Mouse (Mus musculus): Measurements from ENCODE around the gene Slc26a8.

- TF ChIP-seq CTCF (IDR thresholded peaks at IDR 0.05; ENCODE audit: low read depth) = no peak
- no peak for TF ChIP-seq EP300 (optimal IDR thresholded peaks at IDR 0.05)
These were observed 2.3 kb upstream of the Slc26a8 start for GRCm38 (mm10) chr17:28692341-28692710.

Measured in stomach, postnatal 0 days (tissue).